Mouse (Mus musculus) cerebellum, adult 11 months (tissue): ENCODE measurements at regions not wholly inside any gene's neighbourhood (a gene's known extent, or its start where the extent isn't known, plus 50 kb on each side); places are given as distances from the start of the nearest gene placed in this dataset.

Experiments
- DNase-seq: peaks from one replicate; pipeline ENCODE4 v3.0.0; 2022

DNA sequence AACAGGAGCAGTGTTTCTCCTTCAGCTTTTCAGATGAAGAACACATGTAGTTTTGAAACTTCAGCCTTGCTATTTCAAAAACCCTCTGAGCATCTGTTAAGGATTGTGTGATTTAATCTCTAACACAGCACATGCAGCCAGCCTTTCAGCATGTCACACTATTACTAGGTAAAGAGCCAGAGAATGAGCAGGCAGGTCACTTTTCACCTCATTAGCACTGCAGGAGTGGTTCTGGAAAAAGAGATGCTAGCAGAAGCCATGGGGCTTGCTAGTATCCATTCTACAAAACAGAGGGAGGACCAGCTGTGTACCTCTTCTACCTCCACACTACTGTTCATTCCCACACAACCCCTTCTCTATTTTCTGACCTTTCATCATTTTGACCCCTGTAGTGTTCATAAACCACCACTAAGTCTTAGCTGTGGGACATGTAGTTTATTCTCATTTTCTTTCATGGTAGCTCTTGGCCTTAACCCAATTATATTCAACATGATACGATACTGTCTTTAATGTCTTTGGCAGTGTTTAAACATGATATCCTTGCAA lies 535.1 kb upstream of the Alcam start:
- no peak for DNase-seq

DNA sequence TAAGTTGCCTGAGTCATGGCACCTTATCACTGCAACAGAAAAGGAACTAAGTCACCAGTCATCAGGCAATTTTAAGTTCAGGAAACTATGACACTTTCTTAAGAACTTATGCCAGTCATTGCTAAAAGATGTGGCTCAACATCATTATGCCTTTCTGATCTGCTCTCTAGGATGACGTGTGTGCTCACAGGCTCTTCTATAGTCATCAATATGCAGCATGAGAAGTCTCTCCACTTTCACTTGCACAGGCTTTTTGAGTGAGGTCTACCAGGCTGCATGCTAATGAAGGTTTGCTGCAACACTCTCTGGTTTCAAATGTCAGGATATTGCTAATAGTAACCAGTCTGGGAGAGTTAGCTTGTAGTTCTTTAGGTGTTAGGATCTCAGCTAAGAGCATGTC lies 530.5 kb upstream of the Alcam start:
- no peak for DNase-seq

DNA sequence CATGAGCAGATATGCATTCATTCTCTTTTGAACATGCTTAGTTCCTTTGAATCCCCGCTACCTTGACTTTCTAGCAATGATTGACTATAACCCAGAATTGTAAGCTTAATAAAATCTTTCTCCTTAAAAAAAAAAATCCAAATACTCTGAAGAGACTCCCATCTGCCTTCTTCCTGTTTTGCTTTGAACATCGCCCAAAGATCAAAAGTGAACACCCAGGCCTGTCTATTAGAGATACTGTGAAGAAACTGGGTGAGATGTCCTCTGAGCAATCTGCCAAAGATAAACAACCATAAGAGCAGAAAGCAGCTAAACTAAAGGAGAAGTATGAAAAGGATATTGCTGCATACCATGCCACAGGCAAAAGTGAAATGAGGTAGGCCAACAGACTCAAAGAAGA lies 527.1 kb upstream of the Alcam start:
- DNase-seq: no peak

DNA sequence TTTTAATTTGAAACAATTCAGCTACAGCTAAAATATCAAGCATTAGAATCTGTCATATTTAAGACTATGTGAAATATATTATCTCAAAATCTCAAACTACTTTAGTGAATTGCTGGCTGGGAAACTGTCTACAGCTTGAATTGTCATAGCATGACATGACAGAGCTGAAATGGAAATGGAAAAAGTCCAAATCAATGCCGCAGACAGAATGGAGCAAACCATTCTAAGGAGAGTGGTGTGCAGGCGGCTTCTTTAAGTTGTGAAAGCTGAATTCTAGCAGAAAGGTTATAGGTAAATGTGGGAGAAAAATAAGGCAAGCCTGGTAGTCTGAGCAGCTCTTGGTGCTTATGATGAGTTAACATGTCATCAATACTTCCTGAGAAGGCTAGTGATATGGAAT lies 518.9 kb upstream of the Alcam start:
- no peak for DNase-seq

DNA sequence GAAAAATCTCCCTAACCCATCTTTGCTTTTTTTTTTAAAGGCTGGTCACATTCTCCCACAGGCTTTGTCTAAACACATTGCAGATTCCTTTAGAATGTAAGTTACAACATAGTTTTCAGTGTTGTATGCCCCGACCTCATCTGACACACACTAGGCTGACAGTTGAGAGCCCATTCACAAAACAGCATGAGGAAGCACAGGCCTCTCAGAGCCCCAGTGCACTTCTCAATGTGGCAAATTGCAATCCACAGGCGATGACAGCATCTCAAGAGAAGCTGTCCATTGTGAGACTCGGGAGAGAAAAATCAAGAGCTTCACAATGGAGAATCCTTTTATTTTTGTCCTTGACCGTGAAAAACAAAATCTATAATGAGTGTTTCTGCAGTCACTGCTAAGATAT lies 493.8 kb upstream of the Alcam start:
- no peak for DNase-seq

DNA sequence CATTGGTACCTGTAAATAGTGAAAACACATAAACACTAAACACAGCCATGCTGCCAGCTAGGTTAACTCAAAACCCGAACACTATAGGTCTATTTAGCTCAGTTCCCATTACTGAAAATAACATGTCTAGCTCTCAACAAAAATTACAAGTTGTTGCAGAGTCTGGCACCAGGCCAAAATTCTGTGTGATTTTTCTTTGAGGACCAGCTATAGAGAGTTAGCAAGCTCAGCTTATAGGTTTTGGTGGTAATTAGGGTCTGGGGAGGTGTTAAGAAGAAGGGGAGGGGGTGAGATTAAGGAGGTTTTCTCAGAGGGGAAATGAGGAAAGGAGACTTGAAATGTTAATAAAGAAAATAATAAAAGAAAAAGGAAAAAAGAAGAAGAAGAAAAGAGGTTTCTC lies 480.9 kb upstream of the Alcam start:
- no peak for DNase-seq

DNA sequence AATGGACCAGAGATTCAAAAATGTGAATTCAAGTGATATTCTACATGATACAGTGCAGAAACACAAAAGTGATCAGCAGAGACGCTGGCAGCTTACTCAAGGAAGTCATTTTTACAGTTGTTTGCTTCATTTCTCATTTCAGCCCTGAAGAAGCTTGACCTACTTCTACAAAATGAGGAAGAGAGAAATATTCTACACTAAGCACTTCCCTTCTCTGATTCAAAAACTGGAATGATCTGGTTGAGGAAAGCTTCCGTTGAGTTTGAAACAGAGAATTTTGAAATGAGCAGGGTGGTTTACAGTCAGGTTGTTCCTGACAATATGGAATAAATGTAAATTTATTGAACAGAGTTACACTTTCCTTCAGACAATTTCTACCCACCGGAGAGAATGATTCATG lies 478.1 kb upstream of the Alcam start:
- DNase-seq: no peak

DNA sequence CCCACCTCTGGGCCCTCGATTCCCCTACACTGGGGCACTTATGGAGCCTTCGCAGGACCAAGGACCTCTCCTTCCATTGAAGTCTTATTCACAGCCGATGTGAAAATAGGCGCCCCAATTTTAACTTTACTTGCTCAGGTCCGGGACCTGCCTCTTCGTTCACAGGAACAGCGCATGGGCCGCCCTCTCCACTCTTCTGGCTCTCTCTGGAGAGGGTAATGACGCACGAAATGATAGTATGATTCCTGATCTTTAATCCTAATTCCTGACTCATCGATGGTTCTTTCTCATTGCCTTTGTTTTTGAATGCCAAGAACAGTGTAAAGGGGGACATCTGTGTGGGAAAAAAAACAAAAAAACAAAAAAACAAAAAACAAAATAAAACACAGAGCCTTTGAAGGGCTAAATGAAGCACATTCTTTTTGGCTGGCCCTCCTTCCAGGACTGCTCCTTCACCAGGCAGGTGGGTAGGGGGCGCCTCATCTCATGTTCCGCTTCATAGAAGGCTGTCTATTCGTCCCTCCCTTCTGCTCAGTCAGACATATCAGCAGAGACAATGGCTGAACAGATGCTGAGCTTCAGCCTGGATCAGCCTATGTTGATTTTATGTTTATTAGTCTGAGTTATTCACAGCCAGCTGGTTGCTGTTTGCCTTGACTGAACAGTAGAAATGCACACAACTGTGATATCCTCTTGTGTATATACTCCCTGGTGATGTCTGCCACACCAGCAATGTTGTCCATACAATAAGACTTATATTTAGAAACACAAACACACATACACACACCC lies 438.8 kb upstream of the Alcam start:
- no peak for DNase-seq

DNA sequence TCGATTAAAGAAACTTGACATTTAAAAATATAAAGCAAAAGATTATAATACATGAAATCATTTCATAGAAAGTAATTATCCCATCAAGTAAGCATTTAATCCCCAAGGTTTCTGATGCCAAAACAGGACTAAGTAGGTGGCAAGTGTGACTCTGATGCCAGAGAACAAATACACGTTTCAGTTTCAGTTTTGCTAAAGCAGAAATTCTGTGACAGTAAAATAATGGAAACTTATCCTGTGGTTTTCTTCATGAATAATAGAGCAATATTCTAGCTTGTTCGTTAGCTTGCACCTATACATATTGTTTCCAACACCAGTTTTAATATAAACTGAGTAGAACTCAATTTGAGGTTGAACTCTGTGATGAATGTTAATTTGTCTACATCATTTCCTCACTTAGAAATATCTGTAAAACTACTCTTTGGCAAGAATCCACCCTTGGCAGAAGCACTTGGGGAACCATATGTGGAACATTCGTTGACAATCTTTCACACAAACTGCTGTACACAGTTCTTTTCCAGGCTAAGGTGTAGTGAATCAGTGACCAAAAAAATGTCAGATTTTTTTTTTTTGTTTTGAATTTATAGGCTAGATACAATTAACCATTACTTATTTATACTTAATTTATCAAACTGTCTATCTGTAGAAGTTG lies 425.7 kb upstream of the Alcam start:
- DNase-seq: no peak

DNA sequence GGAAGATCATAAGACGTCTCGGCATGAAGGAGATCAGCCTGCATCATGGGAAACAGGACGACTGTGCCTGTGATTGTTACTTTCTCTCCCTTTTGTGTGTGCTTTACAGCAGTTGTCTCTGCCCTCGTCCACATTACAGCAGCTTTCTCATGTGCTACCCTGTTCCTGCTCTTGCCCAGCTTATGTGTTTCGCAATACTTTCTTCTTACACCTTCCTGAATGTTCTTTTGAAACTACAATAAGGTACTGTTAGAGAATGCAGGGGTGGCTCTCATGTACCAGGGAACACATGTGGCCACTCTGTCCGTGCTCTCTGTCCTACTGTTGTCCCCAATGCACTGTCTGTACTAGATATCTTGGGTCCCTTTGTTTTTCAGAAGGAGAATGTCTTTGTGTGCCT lies 414.0 kb upstream of the Alcam start:
- no peak for DNase-seq

DNA sequence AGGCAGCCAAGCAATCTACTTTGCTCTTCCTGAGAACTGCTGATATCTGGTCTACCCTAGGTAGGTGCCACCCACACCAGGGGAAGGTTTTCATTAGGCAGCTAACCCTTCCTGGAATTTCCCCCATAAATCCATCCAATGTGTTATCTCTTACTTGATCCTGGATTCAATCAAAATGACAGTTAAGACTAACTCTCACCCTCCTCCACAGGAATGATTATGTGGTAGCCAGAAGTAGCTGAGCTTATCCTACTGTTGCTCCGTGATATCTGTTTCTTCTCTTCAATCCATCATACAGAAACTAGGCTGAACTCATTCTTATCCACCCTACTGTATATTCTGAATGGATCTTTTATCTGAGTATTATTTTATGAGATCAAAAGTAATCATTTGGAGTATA lies 409.7 kb upstream of the Alcam start:
- no peak for DNase-seq

DNA sequence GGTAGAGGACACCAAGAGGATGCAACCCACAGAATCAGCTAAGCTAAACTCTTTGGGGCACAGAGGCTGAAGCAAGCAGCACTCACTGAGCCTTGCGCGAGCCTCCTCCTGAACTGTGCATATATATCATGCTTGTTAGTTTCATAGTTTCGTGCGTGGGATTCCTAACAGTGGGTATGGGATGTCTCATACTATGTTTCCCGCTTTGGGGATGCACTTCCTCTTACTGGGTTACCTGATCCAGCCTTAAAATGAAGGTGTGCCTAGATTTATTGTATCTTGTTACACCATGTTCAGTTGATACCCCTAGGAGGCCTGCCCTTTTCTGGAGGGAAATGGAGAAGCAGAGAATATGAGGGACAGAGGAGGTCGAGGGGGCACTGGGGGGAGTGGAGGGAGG lies 407.4 kb upstream of the Alcam start:
- no peak for DNase-seq

DNA sequence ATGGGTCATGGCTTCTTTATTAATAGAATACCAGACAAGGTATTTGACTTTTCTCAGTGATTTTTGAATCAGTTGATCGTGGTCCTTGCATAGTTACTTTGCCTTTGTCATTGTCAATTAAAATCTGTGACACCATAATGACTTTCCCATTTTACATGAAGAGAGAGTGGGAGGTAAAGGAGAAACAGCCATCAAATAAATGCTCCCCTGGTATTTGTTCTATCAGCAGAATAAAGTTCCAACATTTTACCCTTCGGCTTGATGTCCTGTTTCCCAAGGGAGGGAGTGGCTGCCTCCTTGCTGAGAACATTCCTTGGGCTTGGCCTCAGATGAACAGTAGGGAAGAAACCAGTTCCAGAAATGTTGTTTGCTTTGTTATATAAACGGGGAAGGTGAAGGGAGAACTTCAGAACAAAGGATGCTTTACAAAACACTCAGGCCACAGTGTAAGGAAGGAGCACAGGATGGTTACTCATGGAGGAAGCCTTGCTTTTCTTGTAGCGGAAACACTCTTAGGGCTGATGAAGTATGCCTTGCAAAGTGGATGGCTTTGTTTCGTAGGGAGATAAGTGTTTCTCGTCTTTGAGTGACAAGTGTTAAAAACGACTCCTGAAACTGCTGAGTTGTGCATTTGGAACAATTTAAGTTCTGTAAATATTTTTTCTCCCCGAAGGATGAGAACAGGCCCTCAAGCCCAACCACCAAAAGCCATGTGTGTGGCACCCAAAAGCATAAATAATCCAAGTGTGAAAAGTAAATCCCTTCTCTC lies 404.8 kb upstream of the Alcam start:
- no peak for DNase-seq

DNA sequence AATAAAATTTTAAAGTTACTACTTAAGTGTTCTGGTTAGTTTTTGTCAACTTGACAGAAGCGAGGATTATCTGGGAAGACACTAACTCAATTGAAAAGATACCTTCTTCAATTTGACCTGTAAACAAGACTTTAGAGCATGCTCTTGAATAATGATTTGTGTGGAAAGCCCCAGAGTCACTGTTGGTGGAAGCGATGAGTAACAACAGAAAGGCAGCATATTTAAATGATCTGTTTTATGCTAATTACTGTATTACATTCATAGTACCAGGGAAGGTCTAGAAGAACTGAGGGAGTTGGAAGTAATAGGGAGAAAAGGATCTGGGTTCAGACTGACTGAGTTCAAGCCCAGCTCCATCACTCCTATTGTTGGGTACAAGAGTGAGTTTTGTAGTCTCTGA lies 397.3 kb upstream of the Alcam start:
- DNase-seq: no peak

DNA sequence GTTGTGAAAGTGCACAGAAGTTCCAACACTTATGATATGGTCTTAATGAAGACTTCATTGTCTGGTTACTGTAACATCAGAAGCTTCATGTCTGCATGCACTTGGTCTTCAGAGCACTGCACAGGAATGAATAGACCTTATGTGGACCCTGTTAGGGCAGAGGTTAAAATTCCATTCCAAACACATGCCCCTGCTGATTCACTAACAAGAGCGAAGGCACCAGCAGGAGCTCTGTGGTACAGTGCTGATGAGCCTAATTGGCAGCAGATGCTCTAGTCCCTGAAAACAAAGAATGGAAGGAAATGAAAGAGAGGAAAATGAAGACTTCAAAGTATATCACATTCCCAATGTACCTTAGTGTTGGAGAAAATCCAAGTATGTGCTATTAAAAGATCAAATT lies 365.1 kb upstream of the Alcam start:
- no peak for DNase-seq

DNA sequence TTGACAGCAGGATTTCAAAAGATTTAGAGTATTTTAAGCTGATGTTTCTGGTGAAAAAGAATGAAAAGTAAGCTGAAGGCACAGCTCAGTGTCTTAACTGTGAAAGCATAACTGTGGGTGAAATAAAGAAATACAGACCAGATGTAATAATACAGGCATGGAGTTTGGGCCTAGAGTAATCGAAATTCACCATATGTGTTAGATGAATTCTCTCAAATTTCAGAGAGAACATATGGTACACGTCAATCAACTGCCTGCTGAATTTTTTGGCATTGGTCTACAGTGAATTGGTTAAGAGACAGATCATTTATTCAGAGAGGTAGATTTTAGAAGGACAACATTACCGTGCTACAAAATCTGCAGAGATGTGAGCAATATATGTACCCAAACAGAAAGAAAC lies 357.3 kb upstream of the Alcam start:
- no peak for DNase-seq

DNA sequence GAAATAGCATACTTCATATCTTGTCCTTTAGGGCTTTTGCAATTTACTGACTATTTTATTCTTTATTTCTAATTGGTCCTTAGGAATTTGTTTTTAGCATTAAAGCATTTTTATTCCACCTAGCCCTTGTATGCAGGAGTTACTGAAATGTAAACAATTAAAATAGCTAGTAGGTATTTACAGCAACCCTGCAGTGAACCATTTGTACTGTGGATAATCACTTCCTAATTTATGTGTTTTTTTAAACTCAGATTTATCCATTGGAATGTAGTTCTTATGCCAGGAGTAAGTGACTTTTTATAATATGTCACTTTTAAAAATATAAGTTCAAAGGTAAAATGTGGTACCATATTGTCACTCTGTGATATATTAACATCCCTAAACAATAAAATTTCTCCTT lies 350.5 kb upstream of the Alcam start:
- DNase-seq: no peak

DNA sequence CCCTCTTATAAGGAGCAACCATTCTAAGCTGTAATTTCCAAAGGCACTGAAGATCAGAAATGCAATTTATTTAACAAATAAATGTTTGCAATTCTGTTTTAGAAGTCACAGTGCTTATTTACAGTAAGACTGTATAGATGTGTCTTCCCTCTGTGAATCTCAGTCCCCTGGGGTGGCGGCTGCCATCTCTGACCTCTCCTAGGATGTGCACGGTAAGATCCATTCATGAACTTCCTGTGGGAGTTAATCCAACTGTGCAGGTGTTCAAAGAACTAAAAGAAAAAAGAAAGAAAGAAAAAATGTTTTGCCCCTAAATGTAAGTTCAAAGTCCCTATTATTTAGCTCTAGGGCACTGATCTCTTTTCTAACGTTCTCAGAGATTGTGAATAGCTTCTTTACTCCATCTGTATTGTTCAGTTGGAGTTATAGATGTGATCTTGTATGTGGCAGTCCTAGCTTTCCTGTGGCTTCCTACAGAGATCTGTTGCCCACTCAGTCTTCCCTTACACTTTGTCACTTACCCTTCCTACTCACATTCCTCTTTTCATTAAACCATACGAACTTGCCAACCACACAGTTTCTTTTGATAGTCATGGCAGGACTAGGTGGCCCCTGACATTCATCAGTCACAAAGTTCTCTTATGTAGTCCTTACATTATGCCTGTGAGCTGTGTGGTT lies 346.0 kb upstream of the Alcam start:
- DNase-seq: no peak

DNA sequence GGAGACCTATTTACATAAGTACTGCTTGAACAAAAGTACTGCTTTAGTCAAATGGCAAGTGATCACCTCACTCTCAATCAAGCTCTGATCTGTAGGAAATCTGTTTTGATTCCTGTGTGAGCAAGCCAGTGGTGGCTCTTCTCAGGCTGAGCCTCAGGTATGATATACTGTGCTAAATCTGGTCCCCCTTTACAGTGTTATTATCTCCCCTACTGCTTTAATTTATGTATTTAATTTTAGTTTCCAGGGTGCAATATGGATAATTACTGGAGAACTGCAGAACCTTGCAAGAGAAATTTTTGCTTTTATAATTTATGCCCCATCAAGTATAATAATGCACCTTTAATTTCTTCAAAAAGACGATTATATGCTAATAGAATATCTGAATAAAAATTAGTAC lies 341.3 kb upstream of the Alcam start:
- no peak for DNase-seq

DNA sequence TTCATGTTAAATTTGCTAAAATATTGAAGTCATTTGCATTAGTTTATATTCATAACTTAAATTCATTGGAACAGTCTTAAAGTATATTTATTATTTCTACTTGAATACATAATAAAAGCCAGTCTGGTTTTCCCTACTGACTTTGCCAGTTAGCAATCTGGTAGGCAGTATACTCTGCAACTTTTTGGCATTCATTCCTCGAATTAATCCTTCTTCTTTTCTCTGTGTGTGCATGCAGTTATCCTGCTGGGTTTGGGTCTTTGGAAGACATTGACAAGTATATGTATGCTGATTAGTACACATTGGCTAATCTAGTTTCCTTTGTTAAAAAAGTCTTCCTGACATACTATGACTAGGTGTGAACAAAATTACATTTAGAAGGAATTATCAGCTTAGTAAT lies 336.1 kb upstream of the Alcam start:
- DNase-seq: no peak

DNA sequence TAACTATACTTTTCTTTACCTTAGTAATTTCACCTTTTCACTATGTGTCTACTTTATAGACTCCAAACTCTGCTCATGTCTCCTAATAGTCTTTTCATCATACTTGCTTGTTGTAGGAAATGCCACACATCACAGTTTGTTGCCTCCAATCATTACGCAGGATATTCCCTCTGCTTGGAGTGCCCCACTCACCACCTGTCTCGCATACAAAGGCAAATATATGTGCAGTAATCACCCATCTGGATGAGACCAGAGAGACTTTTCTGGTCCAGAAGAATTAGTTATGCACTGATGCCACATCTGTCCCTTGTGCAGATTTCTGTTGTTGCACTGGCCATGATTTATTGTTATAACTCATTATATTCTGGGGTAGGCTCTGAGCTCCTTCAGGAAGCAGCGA lies 293.9 kb upstream of the Alcam start:
- DNase-seq: no peak

DNA sequence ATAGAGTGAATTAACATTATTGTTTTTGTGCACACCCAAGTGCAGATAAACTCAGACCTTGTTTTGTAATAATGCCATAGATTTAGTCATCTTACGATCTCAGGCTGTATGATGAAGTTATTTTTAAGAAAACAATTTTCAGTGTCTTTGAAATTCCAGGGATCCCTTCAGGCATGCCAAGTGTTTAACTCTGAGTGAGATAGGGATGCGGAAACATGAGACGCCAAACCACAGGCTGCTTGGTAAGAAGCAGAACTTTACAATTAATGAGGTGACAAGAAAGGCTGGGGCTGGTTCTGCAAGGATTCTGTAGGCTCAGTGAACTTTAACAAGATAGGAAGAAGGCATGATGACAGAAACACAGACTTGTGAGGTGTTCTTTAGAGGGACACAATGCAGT lies 292.3 kb upstream of the Alcam start:
- DNase-seq: no peak

DNA sequence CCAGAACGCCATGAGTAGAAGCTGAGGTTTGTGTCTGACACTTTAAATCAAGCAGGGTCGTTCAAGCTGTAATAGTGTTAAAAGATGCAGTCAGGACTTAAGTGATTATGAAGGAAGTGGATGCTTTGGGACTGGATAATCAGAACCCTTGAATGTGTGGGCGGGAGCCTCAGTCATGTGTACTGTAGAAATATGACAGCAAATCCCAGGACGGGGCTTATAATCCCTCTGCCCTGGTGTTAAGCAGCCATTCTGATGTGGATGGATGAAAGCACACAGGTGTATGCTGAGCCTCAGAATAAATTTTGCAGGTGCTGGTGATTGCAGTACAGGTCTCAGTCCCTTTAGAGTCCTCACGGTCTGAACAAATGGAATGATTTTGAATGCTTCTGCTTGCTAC lies 290.8 kb upstream of the Alcam start:
- DNase-seq: no peak
